Mouse (Mus musculus) kidney, adult 9 months (tissue): Measurements from ENCODE around the gene Rab25.
A peak's percentile ranks its signal among the peaks of the same experiment; 100 is the strongest.
"Not testable (repeated sequence)": the region's sequence is repeated elsewhere in the genome, so short reads cannot be mapped to it uniquely, and the experiment has no call there.

Source experiments
- DNase-seq: peaks from one replicate; pipeline ENCODE4 v3.0.0; 2022

Gene Rab25

GRCm38 (mm10) chr3:88548180-88548917 is at the start of gene Rab25:
Gene Rab25 (minus strand): TSS chr3:88548300.
- peak; percentile 72 for DNase-seq

- DNase-seq = not testable (repeated sequence)
These were observed 48.4 kb upstream of the Rab25 start for GRCm38 (mm10) chr3:88596547-88596946.

GRCm38 (mm10) chr3:88593893-88594580 is 45.9 kb upstream of the Rab25 start:
- DNase-seq = peak; percentile 66

- no peak for DNase-seq
These were observed 45.0 kb upstream of the Rab25 start for GRCm38 (mm10) chr3:88592942-88593576.

DNA sequence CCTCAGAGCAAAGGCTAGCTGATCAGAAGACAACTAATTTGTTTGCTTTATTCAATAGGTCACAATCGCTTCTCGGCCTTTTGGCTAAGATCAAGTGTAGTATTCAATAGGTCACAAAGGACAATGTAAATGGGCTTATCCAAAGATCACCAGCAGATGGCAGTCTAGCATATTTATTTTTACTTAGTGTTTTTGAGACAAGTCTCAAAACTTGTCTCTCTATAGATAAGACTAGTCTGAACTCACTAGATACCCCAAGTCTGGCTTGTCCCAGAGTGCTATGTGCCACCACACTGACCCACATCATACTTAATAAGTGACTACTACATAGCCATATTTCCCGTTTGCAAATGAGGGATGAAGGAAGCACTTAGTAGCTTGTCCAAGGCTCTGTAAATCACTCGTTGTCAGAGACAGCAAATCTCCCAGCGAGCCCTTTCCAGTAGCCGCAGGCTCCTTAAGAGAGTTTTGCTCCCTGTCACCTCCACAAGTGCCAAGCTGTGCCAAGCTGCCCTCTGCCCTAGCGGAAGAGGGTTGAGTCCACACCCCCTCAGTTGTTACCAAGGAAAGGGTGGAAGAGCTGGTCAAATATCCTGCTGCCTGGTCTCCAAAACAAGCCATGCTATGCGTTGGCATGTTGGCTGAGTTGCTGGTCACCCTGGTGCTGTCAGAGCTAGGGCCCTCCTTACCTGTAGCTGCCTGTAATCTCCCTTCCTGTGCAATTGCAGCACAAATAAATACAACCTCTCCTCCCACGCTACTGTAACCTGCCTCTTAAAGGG is 44.0 kb upstream of the Rab25 start:
- DNase-seq = peak; percentile 81

GRCm38 (mm10) chr3:88591044-88591443 is 42.9 kb upstream of the Rab25 start:
- DNase-seq = no peak

DNA sequence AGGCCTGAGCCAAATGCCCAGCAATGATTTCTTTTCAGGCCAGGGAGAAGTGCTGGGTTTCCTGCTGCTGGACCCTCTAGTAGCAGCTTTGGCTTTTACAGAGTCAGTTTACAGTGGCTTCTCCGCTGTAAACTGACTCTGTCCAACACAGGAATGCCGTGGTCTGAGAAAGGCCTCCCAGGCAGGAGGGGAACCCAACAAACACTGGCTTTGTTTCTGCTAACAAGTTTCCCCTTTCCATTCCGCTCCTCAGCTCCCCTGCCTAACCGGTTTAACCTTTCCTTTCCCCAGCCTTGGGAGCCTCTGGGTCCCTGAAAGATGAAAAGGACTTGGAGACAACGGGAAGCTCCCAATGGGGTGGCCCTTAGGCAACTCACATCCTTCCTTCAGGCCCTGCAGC is 42.1 kb upstream of the Rab25 start:
- no peak for DNase-seq

- no peak for DNase-seq
These were observed 38.5 kb upstream of the Rab25 start for GRCm38 (mm10) chr3:88586640-88587039.

DNA sequence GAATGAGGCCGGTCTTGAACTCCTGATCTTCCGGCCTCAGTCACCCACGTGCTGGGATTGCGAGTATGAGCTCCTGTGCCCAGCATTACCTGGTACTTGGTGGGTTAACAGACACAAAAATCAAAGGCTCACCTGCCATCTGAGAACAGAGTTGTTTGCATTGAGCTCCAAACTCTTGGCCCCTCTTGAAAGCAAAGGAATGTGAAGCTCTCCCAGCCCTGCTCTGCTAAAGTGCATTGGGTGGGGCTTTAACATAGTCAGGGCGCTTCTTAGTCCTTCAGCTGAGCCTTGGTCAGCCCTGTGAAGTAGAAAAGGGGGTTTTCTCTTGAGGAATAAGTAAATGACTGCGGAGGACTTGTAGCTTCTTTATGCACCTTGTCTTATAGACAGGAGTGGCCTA is 37.7 kb upstream of the Rab25 start:
- no peak for DNase-seq

DNA sequence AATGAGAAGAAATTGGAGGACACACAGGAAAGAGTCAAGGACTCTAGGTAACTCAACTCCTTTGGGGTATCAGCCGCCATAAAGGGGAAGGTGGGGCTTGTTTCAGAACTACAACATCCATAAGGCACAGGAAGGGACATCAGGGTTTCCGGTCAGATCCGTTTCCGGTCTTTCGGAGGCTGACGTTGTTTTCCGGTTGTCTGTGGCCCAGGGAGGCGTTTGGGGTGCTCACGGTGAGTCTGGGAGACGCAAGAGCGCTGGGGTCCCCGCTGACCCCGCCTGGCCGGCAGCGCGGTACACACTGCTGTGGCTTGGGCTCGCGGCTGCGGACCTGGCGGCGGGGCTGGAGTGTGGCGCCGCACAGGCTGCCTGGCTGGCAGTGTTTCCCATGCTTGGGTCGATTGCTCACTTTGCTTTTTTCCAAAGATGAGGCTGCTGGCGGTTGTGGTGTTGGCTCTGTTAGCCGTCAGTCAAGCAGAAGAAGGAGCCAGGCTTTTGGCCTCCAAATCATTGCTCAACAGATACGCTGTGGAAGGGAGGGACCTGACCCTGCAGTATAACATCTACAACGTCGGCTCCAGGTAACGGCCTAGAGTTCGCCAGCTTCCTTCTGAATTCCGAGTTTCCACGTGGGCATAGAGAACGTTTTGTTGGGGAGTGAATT is 31.5 kb upstream of the Rab25 start:
- DNase-seq = peak; percentile 89

DNA sequence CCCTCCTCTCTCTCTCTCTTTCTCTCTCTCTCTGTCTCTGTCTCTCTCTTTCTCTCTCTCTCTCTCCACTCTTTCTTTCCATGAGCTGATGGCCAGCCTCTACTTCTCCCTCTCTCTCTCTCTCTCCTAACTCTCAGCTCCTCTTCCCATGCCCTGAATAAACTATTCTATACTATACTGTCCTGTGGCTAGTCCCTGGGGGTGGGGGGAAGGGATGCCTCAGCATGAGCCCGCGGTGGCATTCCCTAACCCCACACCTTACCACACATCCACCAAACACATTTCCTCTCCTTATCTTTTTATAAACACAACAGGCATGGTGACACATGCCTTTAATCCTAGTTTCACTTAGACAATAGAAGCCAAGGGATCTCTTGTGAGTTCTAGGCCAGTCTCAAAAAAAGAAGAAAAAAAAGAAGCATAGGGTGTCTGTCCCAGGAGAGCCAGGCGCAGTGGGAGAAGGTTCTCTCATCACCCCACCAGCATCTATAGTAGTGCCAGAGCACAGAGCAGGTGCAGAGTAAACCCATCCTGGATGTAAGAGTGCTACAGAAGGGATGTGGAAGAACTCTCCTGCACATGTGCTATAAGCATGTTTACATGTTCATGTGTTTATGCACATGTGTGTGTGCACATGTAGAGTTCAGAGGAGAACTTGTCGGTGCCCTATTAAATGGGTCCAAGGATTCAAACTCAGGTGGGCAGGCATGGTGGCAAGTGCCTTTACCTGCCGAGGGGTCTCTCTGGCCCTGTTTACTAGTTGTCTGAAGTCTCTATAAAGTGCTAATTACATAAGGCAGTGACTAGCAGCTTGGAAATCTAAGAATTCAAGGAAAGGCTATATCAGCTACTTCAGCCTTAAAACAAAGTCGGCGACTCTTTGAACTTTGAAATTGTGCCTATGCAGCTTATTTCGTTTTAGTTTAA is 30.7 kb upstream of the Rab25 start:
- no peak for DNase-seq

DNA sequence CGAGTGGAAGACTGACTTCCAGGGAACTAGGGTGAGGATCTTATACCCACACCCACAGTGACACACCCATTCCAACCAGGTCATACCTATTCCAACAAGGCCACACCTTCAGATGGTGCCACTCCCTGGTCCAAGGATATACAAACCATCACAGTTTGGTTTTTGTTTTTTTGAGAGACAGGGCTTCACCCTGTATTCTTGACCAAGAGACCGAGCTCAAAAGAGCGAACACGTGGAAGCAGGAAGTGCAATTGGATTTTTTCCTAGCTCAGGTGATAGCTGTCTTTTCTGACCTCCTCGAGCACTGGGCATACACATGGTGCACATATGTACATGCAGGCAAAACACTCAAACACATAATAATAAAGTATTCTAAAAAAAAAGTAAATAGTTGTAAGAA is 29.7 kb upstream of the Rab25 start:
- DNase-seq = not testable (repeated sequence)

GRCm38 (mm10) chr3:88575540-88575939 is 27.4 kb upstream of the Rab25 start, which contains the start of gene Ssr2:
Gene Ssr2 (plus strand): TSS chr3:88575876.
- no peak for DNase-seq

DNA sequence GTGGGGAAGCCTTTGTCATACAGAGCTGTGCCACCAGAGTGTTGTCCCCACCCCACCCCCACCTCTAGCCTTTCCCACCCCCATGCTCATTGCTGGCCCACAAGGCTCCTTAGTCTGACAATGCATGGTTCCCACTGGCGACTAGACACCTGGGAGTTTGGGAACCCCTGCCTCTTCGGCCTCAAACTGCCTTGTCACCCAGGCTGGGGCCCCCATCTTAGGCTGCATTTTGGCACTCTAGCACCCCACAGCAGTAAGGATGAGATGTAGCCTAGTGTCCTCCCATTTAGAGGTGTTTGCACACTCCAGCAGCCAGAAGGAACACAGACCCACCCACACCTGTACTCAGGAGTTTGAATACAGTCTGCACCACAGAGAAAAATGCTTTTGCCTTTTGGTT is 25.7 kb upstream of the Rab25 start:
- no peak for DNase-seq

DNA sequence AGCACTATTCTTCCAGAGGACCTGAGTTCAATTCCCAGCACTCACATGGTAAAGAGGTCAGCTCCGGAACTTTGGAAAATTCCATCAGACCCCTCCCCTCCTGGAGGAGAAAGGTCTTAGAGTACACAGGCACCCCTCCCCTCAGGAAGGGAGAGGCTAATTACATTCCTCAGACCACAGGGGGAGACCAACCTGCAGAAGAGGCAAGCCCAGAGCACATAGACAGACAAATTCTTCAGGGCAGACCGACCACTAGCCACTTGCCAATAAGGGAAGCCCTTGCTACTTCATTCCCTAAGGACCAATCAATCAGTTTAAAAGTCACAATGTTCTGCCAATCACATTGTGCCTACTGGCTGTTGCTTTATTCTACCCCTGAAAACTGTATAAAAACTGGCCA is 24.7 kb upstream of the Rab25 start:
- DNase-seq = no peak

DNA sequence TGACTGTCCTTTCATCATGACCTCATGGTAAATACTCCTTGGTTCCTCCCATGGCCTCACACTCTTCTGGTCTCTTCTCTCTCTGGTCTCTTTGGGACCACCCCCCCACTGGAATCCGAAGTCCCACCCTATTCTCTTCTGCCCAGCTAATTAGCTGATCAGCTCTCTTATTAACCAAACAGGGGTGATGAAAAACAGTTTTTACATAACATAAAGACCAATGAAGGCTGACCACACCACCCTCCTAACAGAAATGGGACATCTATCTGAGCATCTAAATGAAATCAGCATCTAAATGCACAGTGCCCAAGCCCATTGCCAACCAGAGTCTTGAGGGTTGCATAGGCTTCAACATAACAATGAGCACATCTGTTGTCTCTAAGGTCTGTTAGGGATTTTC is 23.8 kb upstream of the Rab25 start:
- DNase-seq = no peak

- no peak for DNase-seq
These were observed 22.2 kb upstream of the Rab25 start for GRCm38 (mm10) chr3:88570341-88570740.

DNA sequence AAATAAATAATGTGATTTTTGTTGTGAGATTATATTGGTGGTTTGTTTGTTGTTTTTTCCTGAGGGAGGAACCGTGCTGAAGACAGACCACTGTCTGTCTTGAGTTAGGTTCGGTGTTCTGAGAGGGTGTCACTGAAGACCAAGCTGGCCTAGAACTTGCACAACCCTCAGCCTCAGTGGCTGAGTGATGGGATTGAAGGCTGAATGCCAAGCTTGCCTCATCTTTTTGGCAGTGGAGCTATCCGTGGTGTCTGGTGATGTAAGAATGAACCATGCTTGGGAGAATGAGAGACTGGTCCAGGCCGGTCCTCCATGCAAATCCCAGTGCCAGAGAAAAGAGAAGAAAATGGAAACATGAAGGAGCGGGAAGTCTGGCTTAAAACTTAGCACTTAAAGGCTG is 21.6 kb upstream of the Rab25 start:
- no peak for DNase-seq

GRCm38 (mm10) chr3:88569093-88569492 is 21.0 kb upstream of the Rab25 start:
- no peak for DNase-seq

DNA sequence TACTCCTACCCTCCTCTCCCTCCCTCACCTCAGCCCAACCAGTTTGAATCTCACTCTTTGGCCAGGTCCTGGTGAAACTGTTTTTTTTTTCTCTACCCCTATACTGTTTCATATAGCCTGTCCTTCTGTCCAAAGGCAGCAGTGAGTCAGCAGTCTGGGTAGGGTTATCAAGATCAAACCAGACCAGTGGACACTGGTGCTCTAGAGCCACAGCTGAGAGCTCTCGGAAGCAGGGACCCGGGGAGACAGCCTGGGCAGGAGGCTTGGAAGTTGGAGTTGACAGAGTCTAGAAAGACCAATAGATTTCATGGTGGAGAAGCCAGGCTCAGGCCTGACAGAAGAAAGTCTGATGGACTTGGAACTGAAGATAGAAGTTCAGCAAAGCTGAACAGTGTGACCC is 20.5 kb upstream of the Rab25 start:
- DNase-seq = no peak

DNA sequence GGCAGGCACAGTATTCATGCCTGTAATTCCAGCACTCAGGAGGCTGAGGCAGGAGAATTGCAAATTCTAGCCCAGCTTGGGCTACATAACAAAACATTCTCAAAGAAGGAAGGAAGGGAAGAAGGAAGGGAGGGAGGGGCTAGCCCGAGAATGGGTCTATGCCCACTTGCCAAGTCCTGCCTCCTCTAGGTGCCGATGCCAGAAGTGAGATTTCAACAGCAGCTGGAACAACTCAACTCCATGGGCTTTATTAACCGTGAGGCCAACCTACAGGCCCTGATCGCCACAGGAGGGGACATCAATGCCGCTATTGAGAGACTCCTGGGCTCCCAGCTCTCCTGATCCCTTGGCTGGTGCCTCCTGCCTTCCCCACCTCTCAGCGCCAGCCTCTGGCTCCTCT is 19.8 kb upstream of the Rab25 start:
- no peak for DNase-seq
